Mouse (Mus musculus): Measurements from ENCODE around the gene Mospd2. TPM values are rescaled to one million over a fixed set of nuclear protein-coding genes. Genes with fewer than 3 reads are reported as not detected.

The Mospd2 gene
- polyA plus RNA-seq (2015; fragmentation: Nextera tagmentation; extraction: Ambion mirVana): 22.7 and 23.6 TPM in 2 replicates

- H3K27me3 ChIP-seq (ENCODE audit: control insufficient read depth, insufficient read depth, low read depth, low read length): no peaks in the 10 kb centered on the region; the same call in 1 of the 2 replicates
- peaks cover 2% of the 10 kb centered on the region; the same call in 1 of the 2 replicates for H3K4me1 ChIP-seq (replicated peaks; ENCODE audit: control insufficient read depth, insufficient read depth, low read length)
- peak within 1 kb of the TSS; percentile 69 for H3K9ac ChIP-seq (ENCODE audit: low read length)
- peak within 1 kb of the TSS; percentile 60 for H3K4me3 ChIP-seq (ENCODE audit: low read length)
- WGBS: 9% methylated on average over 25 of the region's 26 CpGs
- peak within 1 kb of the TSS; percentile 64 for H3K4me2 ChIP-seq (ENCODE audit: low read depth, low read length)
- peak within 1 kb of the TSS; percentile 48 for H3K27ac ChIP-seq (ENCODE audit: low read length)
- peak; percentile 99 for ATAC-seq (ENCODE audit: low read depth)
- H3K9me3 ChIP-seq (ENCODE audit: control insufficient read depth, low read length): no peaks in the 10 kb centered on the region
- 0 out of 2 replicates have a peak, but pooled peaks cover 3% of the 10 kb centered on the region for H3K36me3 ChIP-seq (ENCODE audit: control insufficient read depth, insufficient read depth, low read length)
Observed at GRCm38 (mm10) chrX:164980193-164980775, at the start of gene Mospd2, which contains the start of gene Fancb. Gene Mospd2 (minus strand): TSS chrX:164980375. Gene Fancb (plus strand): TSS chrX:164980592.

GRCm38 (mm10) chrX:165004779-165005324 lies 24.7 kb upstream of the Mospd2 start, which contains the start of gene Gm17604:
Gene Gm17604 (minus strand): TSS chrX:165004829.
- Histone ChIP-seq H3K27ac (ENCODE audit: low read length) (no peak within 1 kb of the TSS), H3K4me3 (ENCODE audit: low read length) (no peak within 1 kb of the TSS), H3K9me3 (ENCODE audit: control insufficient read depth, low read length) (no peaks in the 10 kb centered on the region), H3K27me3 (ENCODE audit: control insufficient read depth, insufficient read depth, low read depth, low read length) (no peaks in the 10 kb centered on the region), H3K4me1 (replicated peaks; ENCODE audit: control insufficient read depth, insufficient read depth, low read length) (no peaks in the 10 kb centered on the region), H3K4me2 (ENCODE audit: low read depth, low read length) (no peak within 1 kb of the TSS), H3K36me3 (ENCODE audit: control insufficient read depth, insufficient read depth, low read length) (no peaks in the 10 kb centered on the region), H3K9ac (ENCODE audit: low read length) (no peak within 1 kb of the TSS)
- ATAC-seq (ENCODE audit: low read depth): no peak

- Histone ChIP-seq H3K4me1 (replicated peaks; ENCODE audit: control insufficient read depth, insufficient read depth, low read length) (no peaks in the 10 kb centered on the region), H3K27me3 (ENCODE audit: control insufficient read depth, insufficient read depth, low read depth, low read length) (no peaks in the 10 kb centered on the region), H3K4me3 (ENCODE audit: low read length) (no peak overlapping the region), H3K36me3 (ENCODE audit: control insufficient read depth, insufficient read depth, low read length) (no peaks in the 10 kb centered on the region), H3K4me2 (ENCODE audit: low read depth, low read length) (no peak overlapping the region), H3K27ac (ENCODE audit: low read length) (no peak overlapping the region), H3K9me3 (ENCODE audit: control insufficient read depth, low read length) (no peaks in the 10 kb centered on the region), H3K9ac (ENCODE audit: low read length) (no peak overlapping the region)
- 29% methylated on average over 4 of the region's 4 CpGs for WGBS
- no peak for ATAC-seq (ENCODE audit: low read depth)
Observed at GRCm38 (mm10) chrX:165003141-165003540, 23.0 kb upstream of the Mospd2 start.

- H3K27me3 ChIP-seq (ENCODE audit: control insufficient read depth, insufficient read depth, low read depth, low read length): no peaks in the 10 kb centered on the region; the same call in 1 of the 2 replicates
- WGBS: 84% methylated on average over 2 of the region's 2 CpGs
- no peak overlapping the region for H3K27ac ChIP-seq (ENCODE audit: low read length)
- H3K36me3 ChIP-seq (ENCODE audit: control insufficient read depth, insufficient read depth, low read length): 0 out of 2 replicates have a peak, but pooled peaks cover 3% of the 10 kb centered on the region
- peaks cover 2% of the 10 kb centered on the region; the same call in 1 of the 2 replicates for H3K4me1 ChIP-seq (replicated peaks; ENCODE audit: control insufficient read depth, insufficient read depth, low read length)
- H3K4me3 ChIP-seq (ENCODE audit: low read length): no peak overlapping the region
- peak overlapping the region; percentile 57 for H3K4me2 ChIP-seq (ENCODE audit: low read depth, low read length)
- ATAC-seq (ENCODE audit: low read depth): no peak
- H3K9me3 ChIP-seq (ENCODE audit: control insufficient read depth, low read length): no peaks in the 10 kb centered on the region
- no peak overlapping the region for H3K9ac ChIP-seq (ENCODE audit: low read length)
Observed at GRCm38 (mm10) chrX:164978866-164979265, 1.3 kb downstream of the Mospd2 start.

GRCm38 (mm10) chrX:164971206-164971605 lies 9.0 kb downstream of the Mospd2 start:
- no peaks in the 10 kb centered on the region for H3K36me3 ChIP-seq (ENCODE audit: control insufficient read depth, insufficient read depth, low read length)
- ATAC-seq (ENCODE audit: low read depth): no peak
- no peaks in the 10 kb centered on the region for H3K27me3 ChIP-seq (ENCODE audit: control insufficient read depth, insufficient read depth, low read depth, low read length)
- 64% methylated on average over 3 of the region's 3 CpGs for WGBS
- H3K9me3 ChIP-seq (ENCODE audit: control insufficient read depth, low read length): no peaks in the 10 kb centered on the region
- H3K9ac ChIP-seq (ENCODE audit: low read length): no peak overlapping the region
- H3K4me1 ChIP-seq (replicated peaks; ENCODE audit: control insufficient read depth, insufficient read depth, low read length): no peaks in the 10 kb centered on the region
- no peak overlapping the region for H3K4me3 ChIP-seq (ENCODE audit: low read length)
- H3K27ac ChIP-seq (ENCODE audit: low read length): no peak overlapping the region
- no peak overlapping the region for H3K4me2 ChIP-seq (ENCODE audit: low read depth, low read length)

- H3K4me3 ChIP-seq (ENCODE audit: low read length): no peak overlapping the region
- H3K9ac ChIP-seq (ENCODE audit: low read length): no peak overlapping the region
- ATAC-seq (ENCODE audit: low read depth): peak; percentile 78
- H3K9me3 ChIP-seq (ENCODE audit: control insufficient read depth, low read length): no peaks in the 10 kb centered on the region
- H3K36me3 ChIP-seq (ENCODE audit: control insufficient read depth, insufficient read depth, low read length): no peaks in the 10 kb centered on the region
- H3K27ac ChIP-seq (ENCODE audit: low read length): no peak overlapping the region
- H3K27me3 ChIP-seq (ENCODE audit: control insufficient read depth, insufficient read depth, low read depth, low read length): no peaks in the 10 kb centered on the region
- 53% methylated on average over 3 of the region's 3 CpGs for WGBS
- H3K4me2 ChIP-seq (ENCODE audit: low read depth, low read length): no peak overlapping the region
- H3K4me1 ChIP-seq (replicated peaks; ENCODE audit: control insufficient read depth, insufficient read depth, low read length): no peaks in the 10 kb centered on the region
Observed at GRCm38 (mm10) chrX:164965750-164966448, 14.3 kb downstream of the Mospd2 start.

- Histone ChIP-seq H3K27me3 (ENCODE audit: control insufficient read depth, insufficient read depth, low read depth, low read length) (no peaks in the 10 kb centered on the region), H3K4me2 (ENCODE audit: low read depth, low read length) (no peak overlapping the region), H3K9ac (ENCODE audit: low read length) (no peak overlapping the region), H3K9me3 (ENCODE audit: control insufficient read depth, low read length) (no peaks in the 10 kb centered on the region), H3K27ac (ENCODE audit: low read length) (no peak overlapping the region), H3K36me3 (ENCODE audit: control insufficient read depth, insufficient read depth, low read length) (peaks cover 4% of the 10 kb centered on the region; the same call in 1 of the 2 replicates), H3K4me3 (ENCODE audit: low read length) (no peak overlapping the region), H3K4me1 (replicated peaks; ENCODE audit: control insufficient read depth, insufficient read depth, low read length) (no peaks in the 10 kb centered on the region)
- WGBS: 70% methylated on average over 5 of the region's 5 CpGs
- no peak for ATAC-seq (ENCODE audit: low read depth)
Observed at GRCm38 (mm10) chrX:164952601-164953375, 27.4 kb downstream of the Mospd2 start.

GRCm38 (mm10) chrX:164951858-164952576 lies 28.2 kb downstream of the Mospd2 start:
- H3K27me3 ChIP-seq (ENCODE audit: control insufficient read depth, insufficient read depth, low read depth, low read length): no peaks in the 10 kb centered on the region
- 61% methylated on average over 11 of the region's 11 CpGs for WGBS
- H3K4me3 ChIP-seq (ENCODE audit: low read length): no peak overlapping the region
- no peaks in the 10 kb centered on the region for H3K4me1 ChIP-seq (replicated peaks; ENCODE audit: control insufficient read depth, insufficient read depth, low read length)
- no peak overlapping the region for H3K27ac ChIP-seq (ENCODE audit: low read length)
- peak; percentile 51 for ATAC-seq (ENCODE audit: low read depth)
- H3K9me3 ChIP-seq (ENCODE audit: control insufficient read depth, low read length): no peaks in the 10 kb centered on the region
- H3K4me2 ChIP-seq (ENCODE audit: low read depth, low read length): no peak overlapping the region
- peaks cover 4% of the 10 kb centered on the region; the same call in 1 of the 2 replicates for H3K36me3 ChIP-seq (ENCODE audit: control insufficient read depth, insufficient read depth, low read length)
- H3K9ac ChIP-seq (ENCODE audit: low read length): no peak overlapping the region

Data from lung, embryonic 16.5 days (tissue).